Mouse (Mus musculus) E14TG2a.4 (cell line): ENCODE results near the gene Ddx18.

Experiments
- CTCF ChIP-seq: conservative IDR thresholded peaks from 2 replicates; pipeline ENCODE4 v1.5.1; 2014; ENCODE audit warnings: low read length
- NANOG ChIP-seq: IDR thresholded peaks from 2 replicates; pipeline ENCODE4 v1.6.1; 2014; ENCODE audit warnings: borderline replicate concordance, low read length, mixed read lengths

DNA sequence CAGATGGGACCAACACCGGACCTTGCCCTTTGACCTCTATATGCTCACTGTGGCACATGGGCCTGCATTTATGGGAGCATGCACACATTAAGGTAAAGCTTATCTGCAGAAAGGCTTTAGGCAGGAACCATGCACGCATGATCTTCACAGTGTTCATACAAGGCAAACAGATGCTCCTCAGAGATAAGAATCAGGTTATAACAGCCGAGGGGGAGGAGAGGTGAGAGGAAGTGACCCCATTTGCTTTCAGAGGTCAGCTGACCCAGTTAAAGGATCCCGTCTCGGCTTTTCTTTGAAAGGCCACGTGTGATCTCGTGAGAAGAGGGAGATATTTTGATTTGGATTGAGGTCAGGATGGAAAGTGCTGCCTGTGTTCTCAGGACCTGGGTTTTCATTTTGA is 40.2 kb upstream of the Ddx18 start:
- TF ChIP-seq CTCF = no peak
- TF ChIP-seq NANOG = no peak
